Mouse (Mus musculus): ENCODE results near the gene Chd4.

DNA sequence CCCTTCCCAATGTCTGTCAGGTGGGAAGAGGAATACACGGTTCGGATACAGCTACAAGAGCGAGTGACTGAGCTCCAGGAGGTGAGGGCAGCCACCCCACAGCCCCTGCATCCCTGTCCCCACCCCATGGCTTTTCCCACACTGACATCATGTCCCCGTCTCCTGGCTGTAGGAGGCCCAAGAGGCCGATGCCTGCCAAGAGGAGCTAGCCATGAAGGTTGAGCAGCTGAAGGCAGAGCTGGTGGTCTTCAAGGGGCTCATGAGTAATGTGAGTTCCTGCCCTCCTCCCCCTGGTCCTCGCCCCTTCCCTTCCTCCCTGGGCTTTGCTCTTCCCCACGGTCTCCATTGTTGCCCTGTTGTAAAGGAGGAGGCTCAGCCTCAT lies 53.8 kb downstream of the Chd4 start:
- TF ChIP-seq CTCF (IDR thresholded peaks at IDR 0.05; ENCODE audit: control insufficient read depth, insufficient read depth, insufficient replicate concordance, low read depth, low read length) (no peak), POLR2A (IDR thresholded peaks at IDR 0.05; ENCODE audit: control insufficient read depth, low read depth, low read length) (no peak)
